Mouse (Mus musculus) activated CD4-positive, CD25-positive, alpha-beta regulatory T cell, adult 9 weeks (primary cell): ENCODE results near the gene Zkscan1. TPM values are rescaled to one million over a fixed set of nuclear protein-coding genes. Genes with fewer than 3 reads are reported as not detected.

Experiments used
- polyA plus RNA-seq: library from polyadenylated mRNA; unstranded; fragments of 100-300 nt; shearing (Covaris generic); gene quantifications from one replicate; pipeline ENCODE4 v1.2.1, GENCODE M21; 2017

Gene Zkscan1
- polyA plus RNA-seq = 24.1 TPM

DNA sequence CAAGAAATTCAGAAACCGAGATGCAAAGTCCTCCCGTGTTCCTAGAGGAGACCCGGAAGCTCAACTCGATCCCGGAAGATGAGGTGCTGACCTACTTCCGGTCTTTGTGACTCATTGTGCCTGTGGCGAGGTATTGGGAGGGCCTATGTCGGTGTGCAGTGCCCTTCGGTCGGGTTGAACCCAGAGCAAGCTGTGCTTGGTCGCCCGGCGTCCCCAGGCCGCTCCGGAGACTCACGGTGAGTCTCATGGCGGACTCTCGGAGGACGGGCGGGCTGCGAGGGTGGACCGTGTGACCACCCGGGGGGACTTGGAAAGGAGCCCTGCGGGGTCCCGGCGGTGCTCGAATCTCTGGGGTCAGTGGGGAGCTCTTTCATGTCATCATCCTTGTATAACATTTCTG lies at the start of gene Zkscan1:
Gene Zkscan1, plus strand, starts transcription at position 89 of the 400 bp plus-strand sequence.

DNA sequence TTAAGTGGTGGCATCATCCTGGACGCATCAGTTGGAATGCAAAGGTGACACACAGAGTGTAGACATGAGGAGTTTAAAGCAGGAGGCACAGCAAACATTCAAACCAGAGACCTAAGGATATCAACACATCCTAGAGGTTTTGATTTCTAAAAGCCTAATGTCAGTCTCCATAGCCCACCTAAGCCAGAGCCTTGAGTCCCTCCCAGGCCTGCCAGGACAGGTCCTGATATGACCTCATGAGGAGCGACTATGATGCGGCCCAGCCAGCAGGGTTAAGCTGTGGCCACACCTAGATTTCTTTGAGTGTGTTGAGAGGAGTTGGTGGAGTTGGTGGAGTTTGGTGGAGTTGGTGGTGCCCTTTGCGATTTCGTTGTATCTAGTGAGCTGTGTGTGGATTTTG lies 32.0 kb upstream of the Zkscan1 start, which contains the start of gene Smok3c:
Gene Smok3c, plus strand, starts transcription at position 301 of the 400 bp plus-strand sequence.

DNA sequence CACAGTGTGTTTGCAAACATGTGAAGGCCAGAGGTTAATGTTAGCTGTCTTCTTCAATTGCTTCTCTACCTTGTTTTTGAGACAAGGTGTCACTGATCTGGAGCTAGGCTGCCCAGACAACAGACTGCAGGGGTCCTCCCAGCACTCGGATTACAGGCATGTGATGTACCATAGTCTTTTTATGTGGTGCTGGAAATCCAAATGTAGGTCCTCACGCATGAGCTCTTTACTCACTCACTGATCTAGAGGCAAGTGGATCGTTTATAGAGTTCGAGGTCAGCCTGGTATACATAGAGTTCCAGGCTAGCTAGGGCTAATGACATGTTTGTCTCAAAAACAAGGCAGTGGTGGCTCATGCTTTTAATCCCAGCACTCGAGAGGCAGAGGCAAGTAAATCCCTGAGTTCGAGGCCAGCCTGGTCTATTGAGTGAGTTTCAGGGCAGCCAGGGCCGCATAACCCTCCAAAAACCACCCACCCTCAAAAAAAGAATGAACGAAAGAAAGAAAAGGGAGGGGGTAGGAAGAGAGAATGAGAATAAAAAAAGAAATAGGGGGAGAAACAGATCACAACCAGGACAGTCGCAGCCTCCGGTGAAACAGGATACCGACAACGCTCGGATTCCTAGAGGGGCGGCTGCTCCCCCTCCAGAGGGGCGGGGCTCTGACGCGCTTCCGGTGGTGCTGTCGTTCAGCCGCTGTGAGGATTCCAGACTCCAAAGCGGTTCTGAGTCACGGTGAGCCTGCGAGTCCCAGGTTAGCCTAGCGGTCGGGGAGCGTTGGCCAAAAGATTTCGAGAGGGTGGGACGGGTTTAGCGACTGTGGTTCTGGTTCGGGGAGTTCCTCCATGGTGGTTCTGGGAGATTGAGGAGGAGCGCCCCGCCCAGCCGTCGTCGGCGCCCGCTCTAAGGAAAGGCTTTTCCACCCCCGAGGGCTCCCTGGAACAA lies 31.6 kb downstream of the Zkscan1 start, which contains the start of gene Zscan21:
Gene Zscan21, plus strand, starts transcription at position 649 of the 944 bp plus-strand sequence.

DNA sequence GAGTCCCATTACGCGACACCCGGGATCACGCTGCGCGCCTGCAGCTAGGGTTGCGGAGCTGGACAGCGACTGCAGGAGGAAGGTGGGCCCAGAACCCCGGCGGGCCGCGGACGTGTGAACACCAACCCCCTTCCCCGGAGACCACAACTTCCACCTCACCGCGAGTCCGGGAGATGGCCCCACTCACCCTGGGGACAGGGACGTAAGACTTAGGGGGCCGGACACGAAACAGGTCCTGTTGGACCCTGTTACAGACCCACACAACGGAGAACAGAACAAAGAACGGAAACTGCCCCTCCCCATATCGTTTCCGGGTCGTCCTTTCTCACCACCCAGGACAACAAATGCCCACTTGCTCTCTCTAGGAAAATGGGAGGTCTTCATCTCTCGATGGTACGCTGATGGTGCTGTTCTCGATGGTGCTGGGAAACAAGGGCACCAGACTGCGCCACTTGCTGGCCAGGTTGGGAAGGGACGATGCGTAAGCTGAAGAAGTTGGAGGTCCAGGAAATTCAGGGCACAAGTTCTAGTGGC lies 70.6 kb downstream of the Zkscan1 start, which contains the start of gene Zfp113:
Gene Zfp113, minus strand, starts transcription at position 302 of the 534 bp plus-strand sequence.

Other genes with a start within 250 kb of the Zkscan1 start
- gene Pilra, start 248.8 kb upstream of the Zkscan1 start, polyA plus RNA-seq = 1.9 TPM
- 0.88 TPM for gene Pilrb1, start 227.0 kb upstream of the Zkscan1 start, polyA plus RNA-seq
- gene Pilrb2, start 213.3 kb upstream of the Zkscan1 start, polyA plus RNA-seq = 0.77 TPM
- gene Cyp3a13, start 163.5 kb upstream of the Zkscan1 start, polyA plus RNA-seq = not detected
- gene Gjc3, start 122.0 kb upstream of the Zkscan1 start, polyA plus RNA-seq = not detected
- gene Azgp1, start 103.6 kb upstream of the Zkscan1 start, polyA plus RNA-seq = not detected
- gene Smok3a, start 63.8 kb upstream of the Zkscan1 start, polyA plus RNA-seq = not detected
- gene Smok3b, start 63.7 kb upstream of the Zkscan1 start, polyA plus RNA-seq = not detected
- not detected for gene Smok3c, start 31.9 kb upstream of the Zkscan1 start, polyA plus RNA-seq
- 26.3 TPM for gene Zscan21, start 31.8 kb downstream of the Zkscan1 start, polyA plus RNA-seq
- 23.3 TPM for gene Zfp113, start 70.7 kb downstream of the Zkscan1 start, polyA plus RNA-seq
- 230 TPM for gene Cops6, start 76.0 kb downstream of the Zkscan1 start, polyA plus RNA-seq
- 11.0 TPM for gene Ap4m1, start 86.9 kb downstream of the Zkscan1 start, polyA plus RNA-seq
- 95.0 TPM for gene Mcm7, start 87.3 kb downstream of the Zkscan1 start, polyA plus RNA-seq
- gene Taf6, start 102.4 kb downstream of the Zkscan1 start, polyA plus RNA-seq = 57.0 TPM
- gene Cnpy4, start 102.4 kb downstream of the Zkscan1 start, polyA plus RNA-seq = 20.8 TPM
- 0.56 TPM for gene Mblac1, start 109.2 kb downstream of the Zkscan1 start, polyA plus RNA-seq
- 0.09 TPM for gene Nxpe5, start 140.8 kb downstream of the Zkscan1 start, polyA plus RNA-seq
- 118 TPM for gene Lamtor4, start 170.4 kb downstream of the Zkscan1 start, polyA plus RNA-seq
- gene BC037034, start 178.9 kb downstream of the Zkscan1 start, polyA plus RNA-seq = 9.8 TPM
- 1.3 TPM for gene Gal3st4, start 187.8 kb downstream of the Zkscan1 start, polyA plus RNA-seq
- not detected for gene Gm43720, start 194.9 kb downstream of the Zkscan1 start, polyA plus RNA-seq
- 1.9 TPM for gene Gpc2, start 194.9 kb downstream of the Zkscan1 start, polyA plus RNA-seq
- 0.95 TPM for gene Stag3, start 195.2 kb downstream of the Zkscan1 start, polyA plus RNA-seq